Mouse (Mus musculus): Measurements from ENCODE around the gene H2-M10.1. TPM values are rescaled to one million over a fixed set of nuclear protein-coding genes. Genes with fewer than 3 reads are reported as not detected.

The H2-M10.1 gene
- polyA plus RNA-seq, 1 experiment = not detected

- H3K9me3 ChIP-seq (ENCODE audit: control insufficient read depth, low read length) = no peaks in the 10 kb centered on the region
- TF ChIP-seq TAL1 (IDR thresholded peaks at IDR 0.05; ENCODE audit: low read length) (no peak), GATA1 (IDR thresholded peaks at IDR 0.05; ENCODE audit: low read length) (no peak)
These were observed 39.6 kb downstream of the H2-M10.1 start, which contains the start of gene H2-M10.2 for GRCm38 (mm10) chr17:36286390-36286789. Gene H2-M10.2 (minus strand): TSS chr17:36286490.

GRCm38 (mm10) chr17:36281521-36282245 lies 44.3 kb downstream of the H2-M10.1 start:
- no peaks in the 10 kb centered on the region for H3K27me3 ChIP-seq (ENCODE audit: control insufficient read depth)
- H3K4me1 ChIP-seq (ENCODE audit: control insufficient read depth) = no peaks in the 10 kb centered on the region
- H3K36me3 ChIP-seq (ENCODE audit: control insufficient read depth) = peaks cover 29% of the 10 kb centered on the region
- TF ChIP-seq GATA1 (IDR thresholded peaks at IDR 0.05; ENCODE audit: low read length) (no peak), TAL1 (IDR thresholded peaks at IDR 0.05; ENCODE audit: low read length) (no peak)
- H3K4me3 ChIP-seq (replicated peaks) = no peak overlapping the region
- H3K9me3 ChIP-seq (ENCODE audit: control insufficient read depth, low read length) = no peaks in the 10 kb centered on the region

More at GRCm38 (mm10) chr17:36286390-36286789, 39.6 kb downstream of the H2-M10.1 start, which contains the start of gene H2-M10.2:
- Histone ChIP-seq H3K4me3 (replicated peaks) (no peak within 1 kb of the TSS), H3K4me1 (ENCODE audit: control insufficient read depth) (no peaks in the 10 kb centered on the region), H3K36me3 (ENCODE audit: control insufficient read depth) (peaks cover under 1% of the 10 kb centered on the region; the same call in 1 of the 2 replicates), H3K27me3 (ENCODE audit: control insufficient read depth) (no peaks in the 10 kb centered on the region)

GRCm38 (mm10) chr17:36274776-36275175 lies 51.2 kb downstream of the H2-M10.1 start:
- H3K4me3 ChIP-seq (replicated peaks) = no peak overlapping the region
- no peaks in the 10 kb centered on the region for H3K27me3 ChIP-seq (ENCODE audit: control insufficient read depth)
- TF ChIP-seq GATA1 (IDR thresholded peaks at IDR 0.05; ENCODE audit: low read length) = no peak
- no peak for TF ChIP-seq TAL1 (IDR thresholded peaks at IDR 0.05; ENCODE audit: low read length)
- H3K9me3 ChIP-seq (ENCODE audit: control insufficient read depth, low read length) = no peaks in the 10 kb centered on the region
- peaks cover 53% of the 10 kb centered on the region for H3K36me3 ChIP-seq (ENCODE audit: control insufficient read depth)
- H3K4me1 ChIP-seq (ENCODE audit: control insufficient read depth) = peaks cover 38% of the 10 kb centered on the region

DNA sequence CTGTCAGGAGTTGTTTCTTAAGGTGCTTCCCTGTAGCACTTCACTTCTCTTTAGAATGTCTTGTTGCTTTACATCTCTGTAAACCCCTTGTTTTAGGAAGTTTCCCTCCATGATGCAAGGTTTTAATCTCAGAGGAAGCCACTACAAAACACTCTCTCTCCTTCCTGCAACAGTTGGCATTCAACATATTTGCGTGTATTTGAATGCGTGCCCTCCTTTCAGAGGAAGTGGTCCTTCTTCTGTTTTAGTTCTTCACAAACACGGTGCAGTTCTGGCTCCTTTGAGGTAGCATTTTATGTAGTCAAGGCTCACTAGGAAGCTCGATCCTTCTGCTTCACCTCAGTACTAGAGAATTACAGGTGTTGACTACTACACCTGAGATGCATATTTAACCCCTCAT lies 52.2 kb downstream of the H2-M10.1 start:
- Histone ChIP-seq H3K9me3 (ENCODE audit: control insufficient read depth, low read length) (no peaks in the 10 kb centered on the region), H3K27me3 (ENCODE audit: control insufficient read depth) (no peaks in the 10 kb centered on the region), H3K4me3 (replicated peaks) (no peak overlapping the region), H3K36me3 (ENCODE audit: control insufficient read depth) (peaks cover 51% of the 10 kb centered on the region), H3K4me1 (ENCODE audit: control insufficient read depth) (peaks cover 40% of the 10 kb centered on the region)
- TF ChIP-seq TAL1 (IDR thresholded peaks at IDR 0.05; ENCODE audit: low read length) (no peak), GATA1 (IDR thresholded peaks at IDR 0.05; ENCODE audit: low read length) (no peak)

Other genes with a start within 250 kb of the H2-M10.1 start
- gene Gm19684, start 204.5 kb downstream of the H2-M10.1 start, polyA plus RNA-seq (2012) = not detected in 2 replicates
- 0.08 TPM in 1 of 2 replicates, not detected in the other for gene Gm7030, start 196.7 kb downstream of the H2-M10.1 start, polyA plus RNA-seq (2012)
- gene Gm8909, start 157.6 kb downstream of the H2-M10.1 start, polyA plus RNA-seq (2012) = not detected in 2 replicates
- gene H2-T3, start 135.9 kb downstream of the H2-M10.1 start, polyA plus RNA-seq (2012) = not detected in 2 replicates
- gene Rpp21, start 68.1 kb downstream of the H2-M10.1 start, polyA plus RNA-seq (2012) = 13.4 and 19.7 TPM in 2 replicates
- 0.67 and 0.87 TPM in 2 replicates for gene Trim39, start 53.9 kb downstream of the H2-M10.1 start, polyA plus RNA-seq (2012)
- gene H2-M10.2, start 39.7 kb downstream of the H2-M10.1 start, polyA plus RNA-seq (2012) = not detected in 2 replicates
- not detected in 2 replicates for gene H2-M10.3, start 42.3 kb upstream of the H2-M10.1 start, polyA plus RNA-seq (2012)
- not detected in 2 replicates for gene H2-M10.4, start 136.2 kb upstream of the H2-M10.1 start, polyA plus RNA-seq (2012)
- gene H2-M11, start 220.9 kb upstream of the H2-M10.1 start, polyA plus RNA-seq (2012) = not detected in 2 replicates

All from erythroblast, embryonic 14.5 days (primary cell).